Mouse (Mus musculus) CH12.LX (cell line): Measurements from ENCODE around the gene Isca2.

ENCODE experiments used
- BHLHE40 ChIP-seq: IDR thresholded peaks from 2 replicates; pipeline ENCODE4 v1.6.1; 2011; ENCODE audit warnings: mild to moderate bottlenecking, low read depth, low read length, improper control_type of control experiment
- CTCF ChIP-seq, 2 experiments: IDR thresholded peaks in 1 of 2; conservative IDR thresholded peaks in 1 of 2; 2 replicates each; pipeline ENCODE4 v1.5.1; 2011 to 2012; ENCODE audit warnings: low read depth in 2 of 2, low read length in 2 of 2, improper control_type of control experiment in 1 of 2, inconsistent platforms in 1 of 2, mild to moderate bottlenecking in 1 of 2, moderate library complexity in 1 of 2
- GABPA ChIP-seq: IDR thresholded peaks from 2 replicates; pipeline ENCODE4 v1.6.1; 2012; ENCODE audit warnings: low read depth, low read length, improper control_type of control experiment, inconsistent platforms; ENCODE audit not compliant: insufficient replicate concordance
- HCFC1 ChIP-seq: IDR thresholded peaks from 2 replicates; pipeline ENCODE4 v1.6.1; 2012; ENCODE audit warnings: low read depth, mild to moderate bottlenecking, inconsistent platforms, low read length, improper control_type of control experiment
- JUND ChIP-seq: conservative IDR thresholded peaks from 2 replicates; pipeline ENCODE4 v1.6.1; 2011; ENCODE audit warnings: low read depth, low read length, improper control_type of control experiment
- MAX ChIP-seq: IDR thresholded peaks from 2 replicates; pipeline ENCODE4 v1.6.1; 2011; ENCODE audit warnings: low read length, improper control_type of control experiment
- POLR2A ChIP-seq: IDR thresholded peaks from 2 replicates; pipeline ENCODE4 v1.6.1; 2011; ENCODE audit warnings: low read depth, mild to moderate bottlenecking, improper control_type of control experiment, low read length
- POLR2AphosphoS2 ChIP-seq: IDR thresholded peaks from 2 replicates; pipeline ENCODE4 v1.6.1; 2011; ENCODE audit warnings: low read depth, low read length, improper control_type of control experiment
- SMC3 ChIP-seq: IDR thresholded peaks from 2 replicates; pipeline ENCODE4 v1.6.1; 2011; ENCODE audit warnings: low read depth, low read length, improper control_type of control experiment
- UBTF ChIP-seq: IDR thresholded peaks from 2 replicates; pipeline ENCODE4 v1.6.1; 2012; ENCODE audit warnings: low read depth, mild to moderate bottlenecking, inconsistent platforms, low read length, improper control_type of control experiment, moderate library complexity

GRCm38 (mm10) chr12:84764756-84765155 lies 8.3 kb upstream of the Isca2 start:
- no peak for TF ChIP-seq CTCF (conservative IDR thresholded peaks at IDR 0.05 in 1 of 2, IDR thresholded peaks at IDR 0.05 in 1 of 2; ENCODE audit: low read depth in 2 of 2, low read length in 2 of 2)
- TF ChIP-seq HCFC1, result no peak
- no peak for TF ChIP-seq GABPA
- no peak for TF ChIP-seq BHLHE40
- no peak for TF ChIP-seq SMC3
- no peak for TF ChIP-seq MAX
- TF ChIP-seq POLR2A, result no peak
- TF ChIP-seq UBTF, result no peak
- TF ChIP-seq JUND, result no peak
- TF ChIP-seq POLR2AphosphoS2, result no peak
